Mouse (Mus musculus): ENCODE results near the gene Slc7a5. TPM values are rescaled to one million over a fixed set of nuclear protein-coding genes. Genes with fewer than 3 reads are reported as not detected.
A peak's percentile ranks its signal among the peaks of the same experiment; 100 is the strongest.

Slc7a5 gene
- polyA plus RNA-seq, 1 experiment from 2014 or later, result 10.2 TPM

- ATAC-seq (replicated peaks; ENCODE audit: low FRiP score, low read depth), result peak; percentile 73
- TF ChIP-seq CTCF (IDR thresholded peaks at IDR 0.05; ENCODE audit: low read depth), result peak; percentile 30; the same call in 1 of the 2 replicates
- no peaks in the 10 kb centered on the region for H3K9me3 ChIP-seq (replicated peaks; ENCODE audit: low read length)
- H3K4me2 ChIP-seq (ENCODE audit: low read length), result peak overlapping the region; percentile 10
- peak; percentile 82 for DNase-seq (ENCODE audit: low spot score)
- H3K27ac ChIP-seq, result peak overlapping the region; percentile 85
- WGBS, result 13% methylated on average over 4 of the region's 4 CpGs
- peaks cover 40% of the 10 kb centered on the region for H3K4me1 ChIP-seq (replicated peaks; ENCODE audit: insufficient read depth, low read length)
- H3K36me3 ChIP-seq (ENCODE audit: insufficient read depth, low read length), result no peaks in the 10 kb centered on the region
- no peaks in the 10 kb centered on the region for H3K27me3 ChIP-seq (ENCODE audit: insufficient read depth, low read length)
- H3K4me3 ChIP-seq (replicated peaks; ENCODE audit: low read depth, low read length), result no peak overlapping the region
- H3K9ac ChIP-seq (ENCODE audit: low read depth, low read length), result peak overlapping the region; percentile 46; the same call in 1 of the 2 replicates
Measured at GRCm38 (mm10) chr8:121898401-121898931, 9.0 kb downstream of the Slc7a5 start.

- no peaks in the 10 kb centered on the region for H3K36me3 ChIP-seq (ENCODE audit: insufficient read depth, low read length)
- peak; percentile 71 for DNase-seq (ENCODE audit: low spot score)
- no peak overlapping the region for H3K9ac ChIP-seq (ENCODE audit: low read depth, low read length)
- no peak for TF ChIP-seq CTCF (IDR thresholded peaks at IDR 0.05; ENCODE audit: low read depth)
- no peaks in the 10 kb centered on the region for H3K9me3 ChIP-seq (replicated peaks; ENCODE audit: low read length)
- WGBS, result 9% methylated on average over 7 of the region's 7 CpGs
- no peak overlapping the region for H3K4me3 ChIP-seq (replicated peaks; ENCODE audit: low read depth, low read length)
- ATAC-seq (replicated peaks; ENCODE audit: low FRiP score, low read depth), result peak; percentile 8; the same call in 1 of the 2 replicates
- peak overlapping the region; percentile 85 for H3K27ac ChIP-seq
- H3K27me3 ChIP-seq (ENCODE audit: insufficient read depth, low read length), result no peaks in the 10 kb centered on the region
- H3K4me2 ChIP-seq (ENCODE audit: low read length), result peak overlapping the region; percentile 10
- H3K4me1 ChIP-seq (replicated peaks; ENCODE audit: insufficient read depth, low read length), result peaks cover 40% of the 10 kb centered on the region
Measured at GRCm38 (mm10) chr8:121897871-121898381, 9.6 kb downstream of the Slc7a5 start.

GRCm38 (mm10) chr8:121897205-121897604 lies 10.3 kb downstream of the Slc7a5 start:
- H3K27me3 ChIP-seq (ENCODE audit: insufficient read depth, low read length), result no peaks in the 10 kb centered on the region
- peak overlapping the region; percentile 85 for H3K27ac ChIP-seq
- no peaks in the 10 kb centered on the region for H3K9me3 ChIP-seq (replicated peaks; ENCODE audit: low read length)
- H3K36me3 ChIP-seq (ENCODE audit: insufficient read depth, low read length), result no peaks in the 10 kb centered on the region
- H3K4me1 ChIP-seq (replicated peaks; ENCODE audit: insufficient read depth, low read length), result peaks cover 40% of the 10 kb centered on the region
- no peak for TF ChIP-seq CTCF (IDR thresholded peaks at IDR 0.05; ENCODE audit: low read depth)
- no peak overlapping the region for H3K9ac ChIP-seq (ENCODE audit: low read depth, low read length)
- WGBS, result 53% methylated on average over 9 of the region's 9 CpGs
- DNase-seq (ENCODE audit: low spot score) (no peak), ATAC-seq (replicated peaks; ENCODE audit: low FRiP score, low read depth) (no peak)
- H3K4me3 ChIP-seq (replicated peaks; ENCODE audit: low read depth, low read length), result no peak overlapping the region
- no peak overlapping the region for H3K4me2 ChIP-seq (ENCODE audit: low read length)

- H3K27me3 ChIP-seq (ENCODE audit: insufficient read depth, low read length), result no peaks in the 10 kb centered on the region
- no peak overlapping the region for H3K9ac ChIP-seq (ENCODE audit: low read depth, low read length)
- DNase-seq (ENCODE audit: low spot score) (no peak), ATAC-seq (replicated peaks; ENCODE audit: low FRiP score, low read depth) (no peak)
- peaks cover 39% of the 10 kb centered on the region for H3K4me1 ChIP-seq (replicated peaks; ENCODE audit: insufficient read depth, low read length)
- WGBS, result 36% methylated on average over 12 of the region's 12 CpGs
- H3K36me3 ChIP-seq (ENCODE audit: insufficient read depth, low read length), result no peaks in the 10 kb centered on the region
- H3K27ac ChIP-seq, result peak overlapping the region; percentile 85
- no peak overlapping the region for H3K4me3 ChIP-seq (replicated peaks; ENCODE audit: low read depth, low read length)
- no peaks in the 10 kb centered on the region for H3K9me3 ChIP-seq (replicated peaks; ENCODE audit: low read length)
- no peak for TF ChIP-seq CTCF (IDR thresholded peaks at IDR 0.05; ENCODE audit: low read depth)
- H3K4me2 ChIP-seq (ENCODE audit: low read length), result no peak overlapping the region
Measured at GRCm38 (mm10) chr8:121896476-121897145, 10.9 kb downstream of the Slc7a5 start.

- no peak overlapping the region for H3K4me2 ChIP-seq (ENCODE audit: low read length)
- H3K27me3 ChIP-seq (ENCODE audit: insufficient read depth, low read length), result no peaks in the 10 kb centered on the region
- DNase-seq (ENCODE audit: low spot score) (no peak), ATAC-seq (replicated peaks; ENCODE audit: low FRiP score, low read depth) (no peak)
- TF ChIP-seq CTCF (IDR thresholded peaks at IDR 0.05; ENCODE audit: low read depth), result no peak
- H3K4me1 ChIP-seq (replicated peaks; ENCODE audit: insufficient read depth, low read length), result peaks cover 35% of the 10 kb centered on the region
- WGBS, result 70% methylated on average over 7 of the region's 7 CpGs
- no peak overlapping the region for H3K27ac ChIP-seq
- H3K4me3 ChIP-seq (replicated peaks; ENCODE audit: low read depth, low read length), result no peak overlapping the region
- no peaks in the 10 kb centered on the region for H3K9me3 ChIP-seq (replicated peaks; ENCODE audit: low read length)
- no peak overlapping the region for H3K9ac ChIP-seq (ENCODE audit: low read depth, low read length)
- H3K36me3 ChIP-seq (ENCODE audit: insufficient read depth, low read length), result no peaks in the 10 kb centered on the region
Measured at GRCm38 (mm10) chr8:121895910-121896309, 11.6 kb downstream of the Slc7a5 start.

GRCm38 (mm10) chr8:121892875-121893274 lies 14.6 kb downstream of the Slc7a5 start:
- H3K4me2 ChIP-seq (ENCODE audit: low read length), result no peak overlapping the region
- H3K27ac ChIP-seq, result no peak overlapping the region
- no peak overlapping the region for H3K9ac ChIP-seq (ENCODE audit: low read depth, low read length)
- H3K4me1 ChIP-seq (replicated peaks; ENCODE audit: insufficient read depth, low read length), result peaks cover 16% of the 10 kb centered on the region
- TF ChIP-seq CTCF (IDR thresholded peaks at IDR 0.05; ENCODE audit: low read depth), result no peak
- ATAC-seq (replicated peaks; ENCODE audit: low FRiP score, low read depth) (no peak), DNase-seq (ENCODE audit: low spot score) (no peak)
- H3K9me3 ChIP-seq (replicated peaks; ENCODE audit: low read length), result no peaks in the 10 kb centered on the region
- WGBS, result 74% methylated on average over 5 of the region's 5 CpGs
- H3K36me3 ChIP-seq (ENCODE audit: insufficient read depth, low read length), result 0 out of 2 replicates have a peak, but pooled peaks cover 4% of the 10 kb centered on the region
- no peaks in the 10 kb centered on the region for H3K27me3 ChIP-seq (ENCODE audit: insufficient read depth, low read length)
- H3K4me3 ChIP-seq (replicated peaks; ENCODE audit: low read depth, low read length), result no peak overlapping the region
